Mouse (Mus musculus): ENCODE results near the gene E430018J23Rik. TPM values are rescaled to one million over a fixed set of nuclear protein-coding genes. Genes with fewer than 3 reads are reported as not detected.
A peak's percentile ranks its signal among the peaks of the same experiment; 100 is the strongest.
"Not testable (repeated sequence)": the region's sequence is repeated elsewhere in the genome, so short reads cannot be mapped to it uniquely, and the experiment has no call there.

The E430018J23Rik gene
- total RNA-seq, 2 experiments from 2014 or later = 7.6 to 9.3 TPM

DNA sequence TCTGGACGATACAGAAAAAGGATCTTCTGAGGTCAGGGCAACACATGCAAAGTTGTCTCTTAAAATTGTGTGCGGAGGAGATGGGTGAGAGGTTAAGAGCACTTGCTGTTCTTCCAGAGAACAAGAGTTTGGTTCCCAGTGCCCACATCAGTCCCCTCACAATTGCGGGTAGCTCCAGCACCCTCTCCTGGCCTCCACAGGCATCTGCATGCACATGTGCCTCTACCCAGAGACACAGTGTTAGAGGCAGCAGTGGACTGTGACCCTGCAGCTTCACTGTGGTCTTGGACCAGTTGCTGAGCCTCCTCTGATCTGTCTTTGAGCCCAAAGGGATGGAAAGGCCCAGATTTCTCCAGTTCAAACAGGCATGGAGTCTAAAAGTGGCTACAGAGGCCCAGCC lies 21.6 kb downstream of the E430018J23Rik start:
- intact Hi-C loops (cut with DNase I); DNase-seq (ENCODE audit: extremely low spot score in 1 of 2, low spot score in 2 of 2); H3K4me3 ChIP-seq; H3K27ac ChIP-seq: not testable (repeated sequence)
- TF ChIP-seq CTCF (IDR thresholded peaks at IDR 0.05) = peak; percentile 5

DNA sequence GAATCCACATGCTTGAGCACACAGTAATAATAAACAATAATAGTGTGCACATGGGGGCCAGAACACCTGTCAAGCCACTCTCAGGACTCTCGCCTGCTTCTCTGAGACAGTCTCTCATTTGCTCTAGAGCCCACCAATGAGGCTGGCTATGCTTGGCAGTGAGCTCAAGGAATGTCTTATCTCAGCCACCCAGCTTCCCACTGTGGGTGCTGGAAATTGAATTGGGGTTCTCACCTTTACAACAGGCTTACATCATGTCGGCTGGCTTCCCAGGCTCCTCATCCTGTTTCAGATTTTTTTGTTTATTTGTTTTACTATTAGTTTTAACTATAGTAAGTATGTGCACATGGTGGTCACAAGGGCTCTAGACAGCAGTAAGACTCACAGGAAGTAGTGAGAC lies 22.2 kb downstream of the E430018J23Rik start:
- DNase-seq (ENCODE audit: extremely low spot score in 1 of 2, low spot score in 2 of 2) = no peak
- intact Hi-C loops (cut with DNase I) = no loop called here
- no peak overlapping the region for H3K4me3 ChIP-seq
- no peak overlapping the region for H3K27ac ChIP-seq
- TF ChIP-seq CTCF (IDR thresholded peaks at IDR 0.05) = no peak

DNA sequence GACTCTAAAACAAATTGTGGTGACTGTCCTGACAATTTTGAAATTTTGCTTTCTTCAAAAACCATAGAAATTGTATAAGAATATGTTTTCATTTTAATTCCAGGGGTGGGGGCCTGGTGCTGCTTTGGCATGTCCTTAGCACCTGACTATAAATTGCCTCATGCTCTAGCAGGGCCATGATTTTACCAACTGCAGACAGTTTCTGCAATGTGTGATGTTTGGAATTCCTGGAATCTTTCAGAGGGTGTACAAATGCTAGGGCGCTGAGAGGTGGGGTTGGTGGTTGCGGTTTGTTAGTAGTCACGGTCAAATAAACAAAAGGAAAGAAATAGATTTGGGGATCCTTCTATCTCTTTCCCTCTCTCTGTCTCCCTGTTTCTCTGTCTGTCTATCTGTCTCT lies 27.2 kb downstream of the E430018J23Rik start:
- intact Hi-C loops (cut with DNase I) = no loop called here
- DNase-seq (ENCODE audit: extremely low spot score in 1 of 2, low spot score in 2 of 2) = no peak

GRCm38 (mm10) chr7:127364166-127364565 lies 29.3 kb downstream of the E430018J23Rik start:
- Histone ChIP-seq H3K27ac (no peak overlapping the region; the same call in 1 of the 2 replicates), H3K4me3 (no peak overlapping the region; the same call in 1 of the 2 replicates)
- intact Hi-C loops (cut with DNase I) = loop anchor here (5.0 kb wide), 1 partner anchor 43 kb away; the partner anchor contains the start of gene Zfp764
- no peak for DNase-seq (ENCODE audit: extremely low spot score in 1 of 2, low spot score in 2 of 2)
- TF ChIP-seq CTCF (IDR thresholded peaks at IDR 0.05) = no peak

More for the DNA sequence above, 27.2 kb downstream of the E430018J23Rik start:
- no peak for TF ChIP-seq CTCF (IDR thresholded peaks at IDR 0.05)
- H3K27ac ChIP-seq = no peak overlapping the region
- H3K4me3 ChIP-seq = no peak overlapping the region

DNA sequence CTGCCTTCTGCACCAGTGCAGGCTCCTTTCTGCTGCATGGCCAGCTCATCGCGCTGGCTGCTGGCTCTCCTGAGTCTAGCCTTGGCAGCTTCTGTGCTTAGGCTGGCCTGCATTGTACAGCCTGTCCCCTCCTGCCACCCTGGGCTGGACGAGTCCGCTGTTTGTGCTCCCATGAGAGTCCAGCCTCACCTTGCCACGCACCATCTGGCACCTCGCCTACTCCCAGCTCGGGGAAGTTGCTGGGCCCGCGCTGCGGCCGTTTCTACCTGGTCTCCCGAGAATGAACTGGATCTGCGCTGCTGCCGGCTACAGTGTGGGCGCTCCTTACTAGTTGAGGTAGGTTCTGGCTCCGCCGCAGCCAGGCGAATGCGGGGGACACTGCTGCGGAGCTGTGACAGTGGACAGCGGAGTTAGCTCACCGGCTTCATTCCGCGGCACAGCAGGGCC lies 29.9 kb downstream of the E430018J23Rik start:
- peak in 1 of 2 experiments; percentile 41 for DNase-seq (ENCODE audit: extremely low spot score in 1 of 2, low spot score in 2 of 2)
- peak overlapping the region; percentile 72 for H3K27ac ChIP-seq
- no peak for TF ChIP-seq CTCF (IDR thresholded peaks at IDR 0.05)
- peak overlapping the region; percentile 41 for H3K4me3 ChIP-seq
- intact Hi-C loops (cut with DNase I) = loop anchor here (5.0 kb wide), 1 partner anchor 44 kb away; the partner anchor contains the start of gene Zfp764

DNA sequence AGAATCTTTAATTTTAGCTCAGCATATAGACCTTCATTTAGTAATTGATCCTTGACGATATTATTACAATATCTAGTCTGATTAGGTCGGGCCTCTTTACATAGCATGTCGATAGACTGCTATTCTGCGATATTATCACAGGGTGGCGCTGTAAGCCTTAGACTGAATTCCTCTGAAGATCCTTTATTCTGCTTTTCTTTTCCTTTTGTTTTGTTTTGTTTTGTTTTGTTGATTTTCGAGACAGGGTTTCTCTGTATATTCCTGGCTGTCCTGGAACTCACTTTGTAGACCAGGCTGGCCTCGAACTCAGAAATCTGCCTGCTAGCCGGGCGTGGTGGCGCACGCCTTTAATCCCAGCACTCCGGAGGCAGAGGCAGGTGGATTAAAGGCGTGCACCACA lies 31.0 kb downstream of the E430018J23Rik start:
- intact Hi-C loops (cut with DNase I) = loop anchor here (1.0 to 5.0 kb wide), 3 partner anchors 45 to 136 kb away; partner anchors contain the start of gene Zfp764
- TF ChIP-seq CTCF (IDR thresholded peaks at IDR 0.05) = peak; percentile 88
- not testable (repeated sequence) for DNase-seq (ENCODE audit: extremely low spot score in 1 of 2, low spot score in 2 of 2); H3K27ac ChIP-seq
- peak overlapping the region; percentile 26; the same call in 1 of the 2 replicates for H3K4me3 ChIP-seq

DNA sequence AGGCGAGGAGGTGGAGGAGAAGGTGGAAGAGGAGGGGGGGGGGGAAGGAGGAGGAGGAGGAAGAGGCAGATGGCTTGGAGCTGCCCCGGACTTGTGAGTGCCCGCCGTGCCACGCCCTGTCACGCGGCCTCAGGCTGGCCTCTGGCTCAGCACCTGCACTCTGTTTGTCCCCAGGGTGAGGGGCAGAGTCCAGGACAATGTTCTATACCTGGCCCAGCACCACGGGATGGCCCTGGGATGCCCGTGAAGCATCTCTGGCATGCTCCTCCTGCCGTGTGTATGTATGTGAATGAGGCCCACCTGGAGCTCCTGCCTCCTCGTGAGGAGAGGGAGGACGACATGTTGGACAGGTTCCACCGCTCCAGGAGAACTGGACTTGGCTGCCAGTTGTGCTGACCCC lies 32.0 kb downstream of the E430018J23Rik start:
- no peak overlapping the region for H3K27ac ChIP-seq
- DNase-seq (ENCODE audit: extremely low spot score in 1 of 2, low spot score in 2 of 2) = no peak
- H3K4me3 ChIP-seq = no peak overlapping the region
- intact Hi-C loops (cut with DNase I) = loop anchor here (5.0 kb wide), 1 partner anchor 46 kb away; the partner anchor contains the start of gene Zfp764
- no peak for TF ChIP-seq CTCF (IDR thresholded peaks at IDR 0.05)

DNA sequence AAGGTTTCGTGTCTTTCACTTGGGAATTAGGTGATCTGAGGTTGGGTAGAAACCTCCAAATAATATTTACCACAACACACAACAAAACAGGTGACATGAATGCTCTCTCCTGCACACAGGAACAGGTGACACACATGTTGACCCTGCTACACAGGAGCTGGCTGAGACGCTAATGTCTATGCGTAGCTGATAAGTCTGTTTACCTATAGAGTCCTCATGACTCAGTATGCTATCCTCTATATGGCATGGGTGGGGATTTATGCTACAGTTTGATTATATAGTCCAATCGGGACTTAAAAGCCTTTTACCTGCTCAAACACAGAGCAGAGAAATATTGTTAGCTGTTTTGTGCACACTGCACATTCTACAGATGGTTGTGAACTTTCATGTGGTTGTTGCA lies 33.2 kb downstream of the E430018J23Rik start:
- H3K27ac ChIP-seq = no peak overlapping the region
- no peak overlapping the region for H3K4me3 ChIP-seq
- intact Hi-C loops (cut with DNase I) = loop anchor here (5.0 kb wide), 1 partner anchor 47 kb away; the partner anchor contains the start of gene Zfp764
- no peak for DNase-seq (ENCODE audit: extremely low spot score in 1 of 2, low spot score in 2 of 2)
- TF ChIP-seq CTCF (IDR thresholded peaks at IDR 0.05) = no peak

DNA sequence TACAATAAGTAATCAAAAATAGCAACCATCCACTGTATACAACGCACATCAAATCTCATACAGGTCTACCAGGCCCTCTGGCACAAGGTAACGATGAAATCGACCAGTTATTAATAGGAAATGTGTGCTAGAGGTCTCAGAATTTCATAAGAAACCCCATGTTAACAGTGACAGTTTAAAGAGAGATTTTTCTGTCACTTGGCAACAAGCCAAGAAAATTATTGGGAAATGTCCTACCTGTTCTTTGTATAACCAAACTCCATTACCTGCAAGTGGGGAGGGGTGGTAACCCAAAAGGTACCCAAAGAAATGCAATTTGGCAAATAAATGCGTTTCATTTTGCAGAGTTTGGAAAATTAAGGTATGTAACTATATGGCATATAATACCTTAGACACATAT lies 35.0 kb downstream of the E430018J23Rik start:
- Histone ChIP-seq H3K4me3 (no peak overlapping the region), H3K27ac (no peak overlapping the region)
- intact Hi-C loops (cut with DNase I) = no loop called here
- no peak for TF ChIP-seq CTCF (IDR thresholded peaks at IDR 0.05)
- DNase-seq (ENCODE audit: extremely low spot score in 1 of 2, low spot score in 2 of 2) = no peak

DNA sequence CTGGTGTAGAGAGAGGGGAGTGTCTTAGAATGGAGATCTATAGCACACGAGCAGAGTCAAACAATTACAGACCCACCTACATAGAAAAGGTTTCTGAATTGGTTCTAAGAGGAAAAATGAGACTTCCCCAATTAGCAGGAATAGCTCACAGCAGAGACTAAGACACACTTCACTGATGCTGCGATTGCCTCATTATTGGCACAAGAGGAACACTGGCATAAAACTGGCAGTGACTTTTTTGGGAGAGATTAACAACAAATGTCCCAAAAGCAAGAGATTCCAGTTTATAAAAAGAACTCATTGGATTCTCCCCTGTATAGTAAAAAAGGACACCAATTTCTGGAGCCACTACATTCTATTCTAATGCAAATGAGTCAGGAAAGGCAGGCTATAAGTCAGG lies 35.6 kb downstream of the E430018J23Rik start:
- intact Hi-C loops (cut with DNase I) = no loop called here
- Histone ChIP-seq H3K4me3 (no peak overlapping the region), H3K27ac (no peak overlapping the region)
- TF ChIP-seq CTCF (IDR thresholded peaks at IDR 0.05) = no peak
- DNase-seq (ENCODE audit: extremely low spot score in 1 of 2, low spot score in 2 of 2) = no peak

GRCm38 (mm10) chr7:127355796-127356195 lies 37.6 kb downstream of the E430018J23Rik start:
- no peak overlapping the region for H3K4me3 ChIP-seq
- H3K27ac ChIP-seq = no peak overlapping the region
- no peak for TF ChIP-seq CTCF (IDR thresholded peaks at IDR 0.05)
- intact Hi-C loops (cut with DNase I) = no loop called here
- no peak for DNase-seq (ENCODE audit: extremely low spot score in 1 of 2, low spot score in 2 of 2)

DNA sequence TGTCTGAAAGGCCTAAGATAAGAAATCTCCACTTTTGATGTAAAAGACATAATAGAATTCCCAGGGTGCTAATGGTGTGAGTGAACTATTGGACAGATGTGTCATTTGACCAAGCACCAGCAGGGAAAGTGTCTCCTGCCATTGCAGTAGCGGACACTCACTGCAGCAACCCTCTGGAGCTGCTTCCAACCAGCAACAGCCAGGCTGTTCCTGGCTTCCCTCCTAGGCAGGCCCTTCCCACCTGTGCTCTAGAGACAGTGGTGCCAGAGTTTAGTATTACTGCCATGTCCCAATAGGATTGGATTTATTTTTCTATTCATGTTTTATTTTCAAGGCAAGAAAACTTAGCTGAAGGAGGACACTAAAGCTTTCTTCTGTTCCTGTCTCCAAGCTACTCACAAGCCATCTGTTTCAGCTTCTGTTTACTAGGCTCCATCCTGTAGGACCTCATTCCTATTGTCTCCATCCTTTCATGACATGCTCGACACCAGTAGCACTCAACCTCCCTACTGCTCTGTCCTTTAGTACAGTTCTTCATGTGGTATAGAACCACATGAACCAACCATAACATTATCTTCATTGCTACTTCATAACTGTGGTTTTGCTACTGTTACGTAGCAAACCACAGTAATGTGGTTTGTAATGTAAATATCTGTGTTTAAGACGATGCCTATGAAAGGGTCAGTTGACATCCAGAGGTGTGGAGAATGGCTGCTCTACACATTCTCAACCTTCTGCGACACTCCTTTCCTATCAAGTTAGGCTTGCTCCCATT lies 42.0 kb downstream of the E430018J23Rik start:
- no peak for DNase-seq (ENCODE audit: extremely low spot score in 1 of 2, low spot score in 2 of 2)
- no peak for TF ChIP-seq CTCF (IDR thresholded peaks at IDR 0.05)
- intact Hi-C loops (cut with DNase I) = no loop called here
- H3K4me3 ChIP-seq = no peak overlapping the region
- H3K27ac ChIP-seq = no peak overlapping the region

Measured in left cerebral cortex, adult 2 months (tissue).